Mouse (Mus musculus) c-Kit-negative CD71-positive TER-119-positive erythroid progenitor cells, embryonic 14.5 days (primary cell): ENCODE measurements around the gene Lyl1.

Experiments
- DNase-seq: peaks from one replicate; pipeline ENCODE4 v3.0.0-alpha.2; 2013; ENCODE audit warnings: low read depth, low spot score

The Lyl1 gene

DNA sequence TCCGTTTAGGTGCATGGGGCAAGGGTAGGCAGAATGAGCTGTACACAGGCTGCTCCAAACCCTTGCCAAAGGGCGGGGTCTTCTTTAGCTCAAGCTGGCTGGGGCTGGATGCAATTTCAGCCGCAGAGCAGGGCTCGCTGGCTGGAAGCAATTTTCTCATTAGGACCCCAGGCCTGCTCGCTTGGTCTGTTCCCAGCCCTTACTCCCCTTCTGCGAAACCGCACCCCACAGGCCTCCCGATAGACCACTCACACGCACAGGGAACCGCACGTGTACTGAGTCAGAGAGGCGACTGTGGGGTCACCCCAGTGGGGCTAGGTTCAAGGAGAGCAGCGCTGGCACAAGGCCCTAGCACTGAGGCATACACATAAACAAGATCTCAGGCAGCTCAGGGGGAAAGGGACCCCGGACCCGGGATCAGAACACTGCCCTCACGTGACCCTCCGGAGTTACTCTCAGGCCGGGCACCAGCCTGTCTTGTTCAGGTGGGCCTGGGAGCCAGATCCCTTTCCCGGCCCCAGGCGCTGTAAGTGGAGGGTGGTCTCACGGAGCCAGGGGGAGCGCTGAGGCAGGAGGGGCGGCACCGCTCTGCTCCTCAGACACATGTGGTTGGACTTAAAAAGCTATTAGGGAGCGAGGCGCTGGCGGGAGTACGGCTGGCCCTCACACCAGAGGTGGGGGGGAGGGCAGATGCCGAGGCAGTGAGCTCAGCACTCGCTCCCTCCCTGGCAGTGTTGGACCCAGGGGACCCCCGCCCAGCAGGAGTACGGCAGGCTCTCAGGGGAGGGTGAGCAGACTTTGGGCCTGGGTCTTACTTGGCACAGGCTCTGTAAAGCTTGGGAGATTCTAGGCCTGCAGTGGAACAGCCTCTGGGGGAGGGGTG is 41.2 kb downstream of the Lyl1 start:
- DNase-seq: no peak

DNA sequence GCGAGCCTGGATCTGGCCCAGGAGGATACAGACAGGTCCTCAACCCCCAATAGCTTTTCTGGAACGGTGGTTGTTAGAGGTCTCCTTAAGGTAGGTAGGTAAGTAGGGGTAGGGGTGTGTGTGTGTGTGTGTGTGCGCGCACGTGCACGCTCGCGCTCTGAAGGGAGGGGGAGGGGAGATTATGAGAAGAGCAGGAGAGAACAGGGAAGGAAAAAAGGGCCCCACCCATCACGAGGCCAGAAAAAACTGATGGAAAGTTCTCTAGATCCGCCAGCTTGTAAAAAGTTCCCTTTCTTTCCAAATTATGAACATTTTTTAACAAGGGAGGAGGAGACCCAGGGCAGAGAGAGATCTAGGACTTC is 41.8 kb downstream of the Lyl1 start:
- no peak for DNase-seq

DNA sequence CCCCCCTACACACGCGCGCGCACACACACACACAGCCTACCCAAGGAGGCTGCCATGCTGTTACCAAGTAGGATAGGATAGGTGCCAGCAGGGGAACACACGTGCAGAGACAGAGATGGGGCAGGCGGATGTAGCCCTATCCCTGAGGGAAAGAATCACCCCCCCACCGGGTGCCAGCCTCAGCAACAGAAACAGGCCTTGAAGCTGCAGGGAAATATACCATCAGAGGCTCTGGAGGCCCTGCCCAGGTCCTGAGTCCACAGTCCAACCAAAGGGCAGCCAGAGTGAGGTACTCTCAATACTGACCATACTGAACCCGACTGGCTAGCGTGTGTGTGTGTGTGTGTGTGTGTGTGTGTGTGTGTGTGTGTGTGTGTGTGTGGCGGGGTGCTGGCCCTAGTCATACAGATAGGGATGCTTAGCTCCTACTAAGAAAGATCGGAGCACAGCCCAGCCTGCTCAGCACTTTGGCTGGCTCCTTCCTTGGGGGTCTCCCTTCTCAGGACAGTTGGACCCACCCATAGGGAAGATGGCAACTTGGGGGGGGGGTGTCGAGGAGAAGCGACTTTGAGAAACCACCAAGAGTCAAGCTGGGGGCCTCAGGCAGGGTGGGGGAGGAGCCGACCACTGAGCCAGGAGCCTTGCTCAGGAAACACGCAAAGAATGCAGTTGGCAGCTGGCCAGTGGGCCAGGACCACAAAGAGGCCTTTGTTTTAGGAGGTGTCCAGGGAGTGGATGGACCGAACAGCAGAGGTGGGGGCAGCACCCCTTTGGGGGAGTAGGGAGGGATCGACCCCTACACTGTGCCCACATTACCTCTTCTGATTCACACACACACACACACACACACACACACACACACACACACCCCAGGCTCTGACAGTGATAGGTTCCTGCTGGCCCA is 42.5 kb downstream of the Lyl1 start:
- DNase-seq: no peak

DNA sequence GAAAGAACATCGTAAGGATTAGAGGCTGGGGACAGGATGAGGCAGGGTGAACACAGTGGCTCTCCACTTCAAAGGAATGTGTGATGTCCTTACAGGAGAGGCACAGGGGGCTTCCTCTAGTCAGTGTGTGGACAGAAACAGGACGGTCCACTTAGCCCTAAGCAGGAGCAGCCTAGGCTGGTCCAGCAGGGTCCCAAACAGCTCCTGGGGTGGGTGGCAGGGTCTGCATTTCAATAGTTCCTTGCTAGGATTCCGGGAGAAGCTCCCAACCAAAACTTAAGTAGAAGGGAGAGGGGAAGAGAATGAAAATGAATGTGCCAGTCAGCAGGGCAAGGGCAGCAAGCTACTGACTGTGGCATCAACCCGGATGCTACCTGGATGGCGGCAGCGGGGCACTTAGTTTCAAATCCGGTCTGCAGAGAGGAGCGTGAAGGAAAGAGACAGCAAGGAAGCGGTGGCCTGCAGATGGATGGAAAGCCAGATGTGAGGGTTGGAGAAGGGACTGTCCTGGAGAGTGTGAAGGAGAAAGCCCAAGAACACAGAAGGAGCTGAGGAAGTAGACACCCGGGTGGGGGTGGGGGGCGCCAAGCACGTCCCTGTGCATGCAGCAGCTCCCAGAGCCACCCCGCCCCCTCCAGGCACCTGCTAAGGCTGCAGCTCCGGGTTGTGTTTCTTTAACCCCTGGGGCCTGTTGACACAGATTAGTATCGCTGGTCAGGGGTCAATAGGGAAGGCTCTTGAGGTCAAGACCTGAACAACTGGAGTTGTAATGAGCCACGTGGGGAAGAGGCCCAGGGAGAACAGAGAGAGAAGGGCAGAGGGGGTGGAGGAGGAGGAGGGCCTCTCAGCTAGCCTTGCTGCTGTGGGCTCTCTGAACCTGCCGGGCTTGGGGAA is 44.0 kb downstream of the Lyl1 start:
- no peak for DNase-seq

DNA sequence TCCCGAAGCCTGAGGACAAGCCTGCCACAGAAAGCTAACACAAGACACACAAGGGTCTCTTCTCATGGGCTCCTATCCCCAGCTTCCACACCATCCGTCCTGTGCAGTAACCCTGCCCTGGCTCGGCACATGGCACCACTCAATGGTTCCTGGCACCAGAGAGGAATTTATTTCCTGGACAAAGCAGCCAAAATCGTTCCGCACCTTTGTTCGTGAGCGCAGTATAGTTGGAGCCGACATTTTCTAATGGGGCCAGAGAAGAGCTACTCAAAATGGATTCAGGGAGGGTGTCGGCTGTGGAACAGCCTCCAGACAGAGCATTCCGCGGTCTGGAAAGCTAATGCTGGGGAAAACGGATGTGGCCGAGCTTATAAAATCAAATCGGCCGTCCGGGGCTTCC is 48.3 kb downstream of the Lyl1 start:
- no peak for DNase-seq

DNA sequence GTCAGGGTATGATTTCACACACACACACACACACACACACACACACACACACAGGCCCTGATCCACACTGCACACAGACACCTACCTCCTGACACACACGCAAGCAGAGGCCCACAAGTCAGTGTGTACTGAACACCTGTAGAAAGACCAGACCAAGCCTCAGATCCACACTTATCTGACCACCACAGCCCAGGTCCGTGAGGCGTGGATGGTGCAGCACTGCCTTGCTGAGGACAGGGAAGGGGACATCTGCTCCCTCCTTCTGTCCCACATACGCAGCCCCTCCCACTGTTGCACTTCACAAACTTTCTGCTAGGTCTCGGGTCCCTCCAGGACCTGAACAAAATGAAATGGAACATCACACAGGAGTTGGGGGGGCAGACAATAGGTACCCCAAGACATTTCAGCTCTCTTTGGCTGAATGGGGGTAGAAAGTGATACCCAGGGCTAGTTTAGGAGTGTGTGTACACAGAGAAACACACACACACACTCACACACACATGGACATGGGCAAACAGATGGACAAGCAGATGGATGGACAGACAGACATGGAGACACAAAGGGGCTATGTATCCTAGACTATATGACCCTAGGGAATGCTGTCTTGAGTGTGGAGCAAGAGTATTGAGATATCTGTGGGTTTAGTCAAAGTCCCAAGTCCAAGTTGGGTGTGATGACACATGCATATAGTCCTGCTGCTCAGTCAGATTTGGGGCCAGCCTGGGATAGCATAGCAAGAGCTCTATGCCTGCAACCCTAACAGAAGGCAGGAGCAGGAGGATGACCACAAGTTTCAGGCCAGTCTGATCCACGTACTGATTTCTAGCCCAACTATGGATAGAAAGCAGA is 51.7 kb downstream of the Lyl1 start:
- DNase-seq: no peak
